10 mouse cellular contexts compared by ENCODE assay signal in genomic region chr9:60243503-60243902, GRCm38 (mm10).
DNase-seq lines count a peak whose midpoint lies in the region; TF ChIP-seq lines count a peak whose summit lies in the region.
"Had no signal": no experiment of that assay in that cellular context is flagged by ENCODE, and none has a peak within 500 bp of the region (broad histone marks: within the 10 kb centered on the region; RNA-seq: fewer than 3 reads in every experiment).

No protein-coding gene starts in this region.

- WGBS in kidney, adult 2 months = 63% methylated on average over 6 of the region's 6 CpGs

- no peaks in the 10 kb centered on the region for H3K4me1 ChIP-seq in kidney, adult 2 months (ENCODE audit: control insufficient read depth, insufficient read depth, low read length)
- H3K4me1 ChIP-seq: embryonic facial prominence, embryonic 12.5 days had no signal

- no peak overlapping the region for H3K4me3 ChIP-seq in kidney, adult 2 months (ENCODE audit: insufficient read depth, low read depth, low read length)
- H3K4me3 ChIP-seq: embryonic facial prominence, embryonic 12.5 days had no signal

- no peaks in the 10 kb centered on the region for H3K36me3 ChIP-seq in kidney, adult 2 months (ENCODE audit: control insufficient read depth, insufficient read depth, low read length)
- H3K36me3 ChIP-seq: embryonic facial prominence, embryonic 12.5 days had no signal

- peak; percentile 63 for TF ChIP-seq CTCF in kidney, adult 2 months (conservative IDR thresholded peaks at IDR 0.05; ENCODE audit: insufficient read depth, insufficient read length, low read depth, low read length)

- no peak for TF ChIP-seq POLR2A in kidney, adult 2 months (IDR thresholded peaks at IDR 0.05; ENCODE audit: low read depth, low read length)

- H3K27me3 ChIP-seq in kidney, adult 2 months (replicated peaks; ENCODE audit: control insufficient read depth, insufficient read depth, low read length) = no peaks in the 10 kb centered on the region
- H3K27me3 ChIP-seq: embryonic facial prominence, embryonic 12.5 days had no signal

- no peak overlapping the region for H3K27ac ChIP-seq in kidney, adult 2 months (ENCODE audit: insufficient read depth, low read depth, low read length)
- H3K27ac ChIP-seq: embryonic facial prominence, embryonic 12.5 days; macrophage had no signal

- peak; percentile 21 to 43 for DNase-seq in adrenal gland, adult 18-20 months (ENCODE audit: low spot score in 2 of 2)
- DNase-seq in adrenal gland, adult 2 months = no peak
- DNase-seq in kidney, adult 2 months = no peak
- no peak for DNase-seq in kidney, postnatal 14 days
- peak; percentile 21 for DNase-seq in urinary bladder, postnatal 25 days (ENCODE audit: low spot score)
- DNase-seq in urinary bladder, postnatal 14 days (ENCODE audit: low spot score) = no peak
- no peak for DNase-seq in frontal cortex, postnatal 10 days (ENCODE audit: low spot score in 2 of 2)
- DNase-seq in layer of hippocampus, adult 18-20 months (ENCODE audit: low spot score in 2 of 2) = no peak

Comparison
In these comparisons a context has a peak if more than half of its experiments do, and no peak if none do; other contexts are left out.
1. DNase-seq: peak in adrenal gland, adult 18-20 months (2 of 2) and urinary bladder, postnatal 25 days (single experiment); none in adrenal gland, adult 2 months (single experiment), kidney, adult 2 months (single experiment), kidney, postnatal 14 days (single experiment), urinary bladder, postnatal 14 days (single experiment), frontal cortex, postnatal 10 days (0 of 2) and layer of hippocampus, adult 18-20 months (0 of 2).